Mouse (Mus musculus): ENCODE data around the gene Etv3. TPM values are rescaled to one million over a fixed set of nuclear protein-coding genes. Genes with fewer than 3 reads are reported as not detected.

The Etv3 gene
- polyA plus RNA-seq, 1 experiment from 2014 or later = 8.6 TPM

DNA sequence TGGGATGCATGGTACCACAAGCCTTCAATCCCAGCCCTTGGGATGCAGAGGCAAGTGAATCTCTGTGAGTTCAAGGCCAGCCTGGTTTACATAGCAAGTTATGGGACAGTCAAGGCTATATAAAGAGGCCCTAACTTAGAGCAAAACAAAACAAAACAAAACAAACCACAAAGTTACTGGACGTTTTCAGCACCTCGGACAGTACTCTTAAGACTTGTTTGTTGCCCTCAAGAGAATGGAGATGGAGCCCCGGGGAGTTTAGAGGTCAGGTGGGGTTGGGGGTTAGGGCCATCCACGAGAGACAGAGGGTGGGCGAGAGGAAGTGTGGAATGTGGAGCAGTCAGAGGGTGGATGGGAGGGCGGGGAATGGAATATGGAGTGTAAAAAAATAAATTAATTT lies 50.6 kb downstream of the Etv3 start:
- no peaks in the 10 kb centered on the region for H3K9me3 ChIP-seq (ENCODE audit: control insufficient read depth, low read length)
- H3K4me1 ChIP-seq (ENCODE audit: control insufficient read depth, insufficient read depth, low read length) = no peaks in the 10 kb centered on the region
- no peaks in the 10 kb centered on the region for H3K27me3 ChIP-seq (ENCODE audit: control insufficient read depth, insufficient read depth, low read length)
- H3K9ac ChIP-seq (ENCODE audit: low read length) = no peak overlapping the region
- WGBS = 38% methylated on average over 6 of the region's 6 CpGs
- no peaks in the 10 kb centered on the region for H3K36me3 ChIP-seq (ENCODE audit: control insufficient read depth, insufficient read depth, low read length)
- no peak overlapping the region for H3K4me2 ChIP-seq (ENCODE audit: low read depth)
- no peak for ATAC-seq (ENCODE audit: insufficient read depth, low FRiP score, low TSS enrichment)
- no peak overlapping the region for H3K27ac ChIP-seq (ENCODE audit: low read depth, low read length)
- H3K4me3 ChIP-seq (ENCODE audit: low read depth, low read length) = no peak overlapping the region
- no peak for DNase-seq (ENCODE audit: low spot score)

DNA sequence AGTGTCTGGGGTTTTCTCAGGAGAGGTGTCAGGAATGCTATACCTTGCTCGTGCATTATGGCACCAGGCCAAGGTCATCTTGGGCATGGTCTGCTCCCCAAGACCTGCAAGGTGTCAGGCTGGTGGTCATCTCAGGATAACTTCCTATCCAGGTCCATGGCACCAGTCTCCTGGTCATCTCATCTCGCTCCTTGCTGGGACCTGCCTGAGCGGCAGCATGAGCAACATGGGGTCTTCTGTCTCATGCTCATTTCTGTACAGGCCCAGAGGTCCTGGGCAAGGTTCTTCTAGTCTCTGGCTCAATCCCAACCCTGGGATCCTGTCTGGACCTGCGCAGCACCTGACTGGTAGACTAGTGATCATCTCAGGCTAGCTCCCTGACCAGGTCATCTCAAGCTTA lies 57.1 kb downstream of the Etv3 start:
- Histone ChIP-seq H3K27ac (ENCODE audit: low read depth, low read length) (no peak overlapping the region), H3K4me1 (ENCODE audit: control insufficient read depth, insufficient read depth, low read length) (no peaks in the 10 kb centered on the region)
- WGBS = 96% methylated on average over 4 of the region's 4 CpGs

More for the DNA sequence above, 57.1 kb downstream of the Etv3 start:
- DNase-seq (ENCODE audit: low spot score) (no peak), ATAC-seq (ENCODE audit: insufficient read depth, low FRiP score, low TSS enrichment) (no peak)
- H3K9ac ChIP-seq (ENCODE audit: low read length) = no peak overlapping the region
- H3K9me3 ChIP-seq (ENCODE audit: control insufficient read depth, low read length) = 0 out of 2 replicates have a peak, but pooled peaks cover 3% of the 10 kb centered on the region
- no peak overlapping the region for H3K4me2 ChIP-seq (ENCODE audit: low read depth)
- H3K27me3 ChIP-seq (ENCODE audit: control insufficient read depth, insufficient read depth, low read length) = no peaks in the 10 kb centered on the region
- no peaks in the 10 kb centered on the region for H3K36me3 ChIP-seq (ENCODE audit: control insufficient read depth, insufficient read depth, low read length)
- H3K4me3 ChIP-seq (ENCODE audit: low read depth, low read length) = no peak overlapping the region

Other genes with a start within 250 kb of the Etv3 start
- not detected in 2 replicates for gene Cd5l, start 167.5 kb upstream of the Etv3 start, polyA plus RNA-seq (2014; fragmentation: Nextera tagmentation; extraction: Ambion mirVana)
- gene Fcrl1, start 149.0 kb upstream of the Etv3 start, polyA plus RNA-seq (2014; fragmentation: Nextera tagmentation; extraction: Ambion mirVana) = not detected in 2 replicates
- not detected in 2 replicates for gene Fcrl5, start 89.6 kb upstream of the Etv3 start, polyA plus RNA-seq (2014; fragmentation: Nextera tagmentation; extraction: Ambion mirVana)
- 18.3 and 22.0 TPM in 2 replicates for gene Arhgef11, start 92.2 kb downstream of the Etv3 start, polyA plus RNA-seq (2014; fragmentation: Nextera tagmentation; extraction: Ambion mirVana)
- gene Lrrc71, start 223.2 kb downstream of the Etv3 start, polyA plus RNA-seq (2014; fragmentation: Nextera tagmentation; extraction: Ambion mirVana) = 0.24 and 0.31 TPM in 2 replicates